In genomic region chr5:114170345-114170744, GRCm38 (mm10) we compare ENCODE assay signal across 24 mouse cellular contexts. TPM values are rescaled to one million over a fixed set of nuclear protein-coding genes. Genes with fewer than 3 reads are reported as not detected.
A peak's percentile ranks its signal among the peaks of the same experiment; 100 is the strongest.
DNase-seq lines count a peak whose midpoint lies in the region; ATAC-seq and TF ChIP-seq lines count a peak whose summit lies in the region.
"Had no signal": no experiment of that assay in that cellular context is flagged by ENCODE, and none has a peak within 500 bp of the region (broad histone marks: within the 10 kb centered on the region; RNA-seq: fewer than 3 reads in every experiment).

No protein-coding gene starts in this region.

- no peak overlapping the region for H3K9ac ChIP-seq in intestine, embryonic 15.5 days

- 84% methylated on average over 7 of the region's 7 CpGs for WGBS in intestine, embryonic 15.5 days

- no peaks in the 10 kb centered on the region for H3K9me3 ChIP-seq in intestine, embryonic 15.5 days
- H3K9me3 ChIP-seq: G1E had no signal

- H3K27ac ChIP-seq in gastrocnemius, adult 2 months = peak overlapping the region; percentile 6
- H3K27ac ChIP-seq in brown adipose tissue, adult 24 weeks (replicated peaks; ENCODE audit: low read depth, low read length) = 0 out of 2 replicates have a peak overlapping the region, but pooled peaks have one; percentile 16
- no peak overlapping the region for H3K27ac ChIP-seq in intestine, embryonic 15.5 days

- TF ChIP-seq CTCF in gastrocnemius, adult 2 months (IDR thresholded peaks at IDR 0.05) = no peak

- H3K27me3 ChIP-seq in intestine, embryonic 15.5 days (replicated peaks) = no peaks in the 10 kb centered on the region
- H3K27me3 ChIP-seq: CH12.LX had no signal

- no peaks in the 10 kb centered on the region for H3K36me3 ChIP-seq in intestine, embryonic 15.5 days
- H3K36me3 ChIP-seq: G1E had no signal

- no peak overlapping the region for H3K4me2 ChIP-seq in intestine, embryonic 15.5 days (replicated peaks)

- no peak for ATAC-seq in intestine, embryonic 15.5 days
- ATAC-seq: activated CD4-positive, CD25-positive, alpha-beta regulatory T cell, adult 4 months; CD4-positive, CD25-positive, alpha-beta regulatory T cell, adult 4 months; Patski had no signal

- H3K4me1 ChIP-seq in brown adipose tissue, adult 24 weeks (ENCODE audit: control insufficient read depth, insufficient read depth, insufficient read length, low read length) = peaks cover 3% of the 10 kb centered on the region; the same call in 1 of the 2 replicates
- no peaks in the 10 kb centered on the region for H3K4me1 ChIP-seq in intestine, embryonic 15.5 days (replicated peaks)

- no peak overlapping the region for H3K4me3 ChIP-seq in gastrocnemius, adult 2 months
- H3K4me3 ChIP-seq in brown adipose tissue, adult 24 weeks (ENCODE audit: insufficient read depth, low read depth, low read length) = no peak overlapping the region
- H3K4me3 ChIP-seq in intestine, embryonic 15.5 days (replicated peaks) = no peak overlapping the region

- peak; percentile 48 to 67 for DNase-seq in adrenal gland, adult (ENCODE audit: inconsistent age in 2 of 2, low spot score in 1 of 2)
- DNase-seq in adrenal gland, adult 18-20 months (ENCODE audit: low spot score in 2 of 2) = no peak
- DNase-seq in adrenal gland, adult 2 months = peak; percentile 55
- DNase-seq in adrenal gland, postnatal 25 days = no peak
- DNase-seq in gastrocnemius, adult 2 months = no peak
- no peak for DNase-seq in gastrocnemius, postnatal 10 days
- DNase-seq: adrenal gland, adult 8-10 months; adrenal gland, postnatal 10 days; adrenal gland, postnatal 14 days; B cell, adult 2 months; cerebellum, adult 11 months; cerebellum, adult 11-12 months; cerebellum, adult 18-20 months; cerebellum, adult 2 months; cerebellum, adult 8-10 months; cerebellum, adult 9-10 months; cerebellum, adult 9-11 months had no signal

- intact Hi-C loops in gastrocnemius, adult 2 months (cut with DNase I) = loop anchor here (5.0 kb wide), 1 partner anchor 38 kb away; the partner anchor contains the start of gene Ung

RNA-seq across cellular contexts. Expression of gene Acacb, which starts 24.0 kb away (rescaled TPM):
- total RNA-seq in adrenal gland, adult 18-20 months (2021) = 100 to 1,000 TPM; 130 to 232 TPM
- 100 to 1,000 TPM; 119 to 132 TPM for total RNA-seq in adrenal gland, adult 2 months (2021)
- 81.3 and 102 TPM in 2 replicates for polyA plus RNA-seq in adrenal gland, adult 2 months (2012; rRNA removed)
- total RNA-seq in adrenal gland, postnatal 25 days (2021) = 99.4 and 114 TPM in 2 replicates
- total RNA-seq in gastrocnemius, adult 2 months (2021) = 100 to 1,000 TPM; 177 to 191 TPM
- 10 to 100 TPM; 66.3 to 71.7 TPM for total RNA-seq in gastrocnemius, postnatal 10 days (2021)
- 235 and 250 TPM in 2 replicates for polyA plus RNA-seq in brown adipose tissue, adult 24 weeks (2012; ENCODE audit: insufficient read depth, insufficient read length, missing spikeins)
- polyA plus RNA-seq in intestine, embryonic 15.5 days (2015; fragmentation: Nextera tagmentation; extraction: Ambion mirVana) = 1.4 and 1.7 TPM in 2 replicates

RNA-seq across cellular contexts. Expression of gene Ung, which starts 40.2 kb away (rescaled TPM):
- total RNA-seq in adrenal gland, adult 18-20 months (2021) = 1 to 10 TPM; 2.8 to 4.1 TPM
- total RNA-seq in adrenal gland, adult 2 months (2021) = 1 to 10 TPM; 4.7 to 5.7 TPM
- polyA plus RNA-seq in adrenal gland, adult 2 months (2012; rRNA removed) = 4.3 and 4.9 TPM in 2 replicates
- total RNA-seq in adrenal gland, postnatal 25 days (2021) = 6.7 and 15.0 TPM in 2 replicates
- total RNA-seq in gastrocnemius, adult 2 months (2021) = 10 to 100 TPM in 1 of 2 experiments, 1 to 10 TPM in 1; 9.2 to 10.5 TPM
- total RNA-seq in gastrocnemius, postnatal 10 days (2021) = 1 to 10 TPM; 5.8 to 6.8 TPM
- 4.4 and 5.2 TPM in 2 replicates for polyA plus RNA-seq in brown adipose tissue, adult 24 weeks (2012; ENCODE audit: insufficient read depth, insufficient read length, missing spikeins)
- polyA plus RNA-seq in intestine, embryonic 15.5 days (2015; fragmentation: Nextera tagmentation; extraction: Ambion mirVana) = 45.0 and 45.1 TPM in 2 replicates

RNA-seq across cellular contexts. Expression of gene Alkbh2, which starts 42.3 kb away (rescaled TPM):
- total RNA-seq in adrenal gland, adult 18-20 months (2021) = 1 to 10 TPM; 6.3 to 8.1 TPM
- 1 to 10 TPM; 6.0 to 9.3 TPM for total RNA-seq in adrenal gland, adult 2 months (2021)
- 10.1 and 15.2 TPM in 2 replicates for polyA plus RNA-seq in adrenal gland, adult 2 months (2012; rRNA removed)
- total RNA-seq in adrenal gland, postnatal 25 days (2021) = 12.0 and 12.1 TPM in 2 replicates
- under 1 TPM; 0.28 to 0.61 TPM for total RNA-seq in gastrocnemius, adult 2 months (2021)
- 1 to 10 TPM; 1.6 to 2.4 TPM for total RNA-seq in gastrocnemius, postnatal 10 days (2021)
- 4.3 and 5.6 TPM in 2 replicates for polyA plus RNA-seq in brown adipose tissue, adult 24 weeks (2012; ENCODE audit: insufficient read depth, insufficient read length, missing spikeins)
- 11.6 and 12.0 TPM in 2 replicates for polyA plus RNA-seq in intestine, embryonic 15.5 days (2015; fragmentation: Nextera tagmentation; extraction: Ambion mirVana)

Comparison
In these comparisons a context has a peak if more than half of its experiments do, and no peak if none do; other contexts are left out.
1. DNase-seq: peak in adrenal gland, adult (2 of 2) and adrenal gland, adult 2 months (single experiment); none in adrenal gland, adult 18-20 months (0 of 2), adrenal gland, postnatal 25 days (single experiment), gastrocnemius, adult 2 months (single experiment) and gastrocnemius, postnatal 10 days (single experiment).